Mouse (Mus musculus): ENCODE results near the gene Slx1b. TPM values are rescaled to one million over a fixed set of nuclear protein-coding genes. Genes with fewer than 3 reads are reported as not detected.
"Not testable (repeated sequence)": the region's sequence is repeated elsewhere in the genome, so short reads cannot be mapped to it uniquely, and the experiment has no call there.

Slx1b gene
- total and polyA plus RNA-seq, 2 experiments from 2014 or later, result 10.1 to 17.9 TPM

DNA sequence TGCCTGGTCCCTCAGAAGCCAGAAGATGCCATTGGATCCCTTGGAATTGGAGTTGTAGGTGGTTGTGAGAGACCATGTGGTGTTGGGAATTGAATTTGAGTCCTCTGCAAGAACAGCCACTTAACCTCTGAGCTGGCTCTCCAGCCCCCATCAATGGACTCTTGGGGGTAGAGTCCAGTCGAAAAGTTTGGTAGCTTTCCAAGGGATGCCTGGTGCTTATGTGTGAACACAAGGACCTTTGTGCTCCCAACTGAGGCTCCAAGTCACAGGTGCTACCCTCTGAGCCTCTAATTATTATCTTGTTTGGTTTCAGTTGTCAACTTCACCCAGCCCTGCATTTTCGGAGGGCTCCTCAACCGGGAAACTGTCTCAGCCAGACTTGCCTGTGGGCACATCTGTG is 4.8 kb downstream of the Slx1b start:
- H3K9ac ChIP-seq, result no peak overlapping the region
- 85% methylated on average over 3 of the region's 3 CpGs for WGBS
- H3K9me3 ChIP-seq (ENCODE audit: low read length), result no peaks in the 10 kb centered on the region
- H3K4me3 ChIP-seq (ENCODE audit: low read depth, low read length), result no peak overlapping the region
- no peak overlapping the region for H3K27ac ChIP-seq (ENCODE audit: low read depth, low read length)
- H3K4me1 ChIP-seq (ENCODE audit: insufficient read depth), result peaks cover 8% of the 10 kb centered on the region; the same call in 1 of the 2 replicates
- no peak for ATAC-seq
- H3K4me2 ChIP-seq (ENCODE audit: low read depth), result no peak overlapping the region
- H3K36me3 ChIP-seq (ENCODE audit: insufficient read depth), result peaks cover 17% of the 10 kb centered on the region
- no peak for DNase-seq
- no peaks in the 10 kb centered on the region for H3K27me3 ChIP-seq (ENCODE audit: insufficient read depth, low read length)
- no peak for TF ChIP-seq CTCF (IDR thresholded peaks at IDR 0.05; ENCODE audit: low read depth)

DNA sequence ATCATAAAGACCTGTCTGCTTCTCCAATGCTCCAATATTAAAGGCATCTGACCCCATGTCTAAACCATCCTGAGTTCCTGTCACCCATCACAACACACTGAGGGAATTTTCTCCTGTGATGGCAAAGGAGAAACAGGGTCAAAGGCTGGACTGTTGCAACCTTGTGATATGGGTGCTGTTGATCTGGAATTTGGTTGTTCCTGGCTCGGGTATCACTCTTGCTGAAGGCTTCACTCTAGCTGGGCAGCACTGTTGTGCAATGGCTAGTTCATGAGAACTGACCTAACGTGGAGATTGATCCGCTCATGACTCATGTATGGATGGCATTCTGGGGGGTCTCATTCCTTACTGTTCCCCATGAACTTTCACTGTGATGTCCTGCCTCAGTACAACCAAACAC is 6.6 kb downstream of the Slx1b start:
- ATAC-seq (no peak), DNase-seq (no peak)
- peaks cover 3% of the 10 kb centered on the region; the same call in 1 of the 2 replicates for H3K4me1 ChIP-seq (ENCODE audit: insufficient read depth)
- no peak overlapping the region for H3K9ac ChIP-seq
- H3K36me3 ChIP-seq (ENCODE audit: insufficient read depth), result peaks cover 17% of the 10 kb centered on the region
- H3K27me3 ChIP-seq (ENCODE audit: insufficient read depth, low read length), result no peaks in the 10 kb centered on the region
- H3K27ac ChIP-seq (ENCODE audit: low read depth, low read length), result no peak overlapping the region
- H3K4me3 ChIP-seq (ENCODE audit: low read depth, low read length), result no peak overlapping the region
- no peak overlapping the region for H3K4me2 ChIP-seq (ENCODE audit: low read depth)
- no peaks in the 10 kb centered on the region for H3K9me3 ChIP-seq (ENCODE audit: low read length)
- no peak for TF ChIP-seq CTCF (IDR thresholded peaks at IDR 0.05; ENCODE audit: low read depth)
- WGBS, result 81% methylated on average over 3 of the region's 3 CpGs

DNA sequence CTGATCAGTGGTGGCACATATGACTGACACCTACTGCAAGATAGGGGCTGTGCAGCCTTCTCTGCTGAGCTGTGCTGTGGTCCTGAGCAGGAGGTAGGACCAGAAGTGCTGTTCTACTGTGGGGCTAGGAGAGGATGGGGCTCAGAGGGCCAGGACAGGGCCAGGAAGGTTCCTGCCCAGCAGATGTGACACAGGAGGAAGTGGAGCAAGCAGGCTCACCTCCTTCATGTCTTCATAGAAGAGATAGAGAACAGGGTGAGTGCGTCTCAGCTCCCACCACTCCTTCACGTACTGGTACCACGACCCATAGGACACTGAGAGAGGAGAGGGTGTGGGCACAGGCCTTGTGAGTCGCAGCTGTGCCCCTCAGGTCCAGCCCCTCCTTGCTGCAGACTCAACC is 7.4 kb downstream of the Slx1b start:
- H3K27me3 ChIP-seq (ENCODE audit: insufficient read depth, low read length), result not testable (repeated sequence)

DNA sequence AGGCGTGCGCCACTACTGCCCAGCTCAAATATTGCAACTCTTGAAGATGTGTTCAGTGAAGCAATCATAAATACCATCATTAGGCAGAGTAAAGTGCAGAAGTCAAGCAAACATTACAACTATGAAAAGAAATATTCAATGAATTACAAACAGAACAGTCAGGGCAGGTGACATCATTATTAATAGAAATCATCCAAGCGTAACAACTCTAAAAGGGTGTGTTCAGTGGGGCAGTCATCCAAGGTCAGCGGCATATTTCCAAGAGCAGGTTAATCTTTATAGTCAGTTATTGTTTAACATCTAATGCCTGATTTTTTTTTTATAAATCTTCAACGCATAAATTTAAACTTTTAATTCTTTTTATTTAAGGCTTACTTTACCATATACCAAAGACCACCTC is 14.4 kb downstream of the Slx1b start:
- H3K27ac ChIP-seq (ENCODE audit: low read depth, low read length), result no peak overlapping the region
- no peaks in the 10 kb centered on the region for H3K4me1 ChIP-seq (ENCODE audit: insufficient read depth)
- H3K9ac ChIP-seq, result no peak overlapping the region
- no peaks in the 10 kb centered on the region for H3K9me3 ChIP-seq (ENCODE audit: low read length)
- DNase-seq (no peak), ATAC-seq (no peak)
- 92% methylated on average over 5 of the region's 5 CpGs for WGBS
- peaks cover 6% of the 10 kb centered on the region; the same call in 1 of the 2 replicates for H3K36me3 ChIP-seq (ENCODE audit: insufficient read depth)
- H3K27me3 ChIP-seq (ENCODE audit: insufficient read depth, low read length), result no peaks in the 10 kb centered on the region
- no peak overlapping the region for H3K4me3 ChIP-seq (ENCODE audit: low read depth, low read length)
- no peak for TF ChIP-seq CTCF (IDR thresholded peaks at IDR 0.05; ENCODE audit: low read depth)
- no peak overlapping the region for H3K4me2 ChIP-seq (ENCODE audit: low read depth)

More for the DNA sequence above, 7.4 kb downstream of the Slx1b start:
- not testable (repeated sequence) for H3K9me3 ChIP-seq (ENCODE audit: low read length); DNase-seq; H3K4me3 ChIP-seq (ENCODE audit: low read depth, low read length); H3K4me2 ChIP-seq (ENCODE audit: low read depth); H3K27ac ChIP-seq (ENCODE audit: low read depth, low read length); ATAC-seq; H3K4me1 ChIP-seq (ENCODE audit: insufficient read depth); H3K9ac ChIP-seq
- peaks cover 17% of the 10 kb centered on the region for H3K36me3 ChIP-seq (ENCODE audit: insufficient read depth)
- 82% methylated on average over 4 of the region's 4 CpGs for WGBS

DNA sequence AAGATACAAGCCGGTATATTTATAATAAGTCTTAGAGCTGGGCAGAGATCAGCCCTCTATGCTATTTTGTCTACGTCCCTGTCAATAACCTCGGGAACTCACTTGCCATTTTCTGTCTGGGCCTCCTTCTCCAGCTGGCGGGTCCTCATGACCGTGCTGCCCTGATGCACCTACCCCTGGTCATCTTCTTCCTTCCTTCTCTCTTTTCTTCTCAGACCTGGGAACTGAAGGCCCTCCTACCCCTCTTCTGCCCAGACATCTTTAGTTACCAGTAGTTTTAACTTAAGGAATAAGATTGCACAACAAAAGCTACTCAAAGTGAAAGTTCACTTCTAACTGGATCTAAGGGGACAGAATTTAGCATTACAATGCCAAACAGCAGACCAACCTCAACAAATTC is 15.9 kb downstream of the Slx1b start:
- WGBS, result 90% methylated on average over 5 of the region's 5 CpGs
- Histone ChIP-seq H3K4me3 (ENCODE audit: low read depth, low read length) (no peak overlapping the region), H3K4me2 (ENCODE audit: low read depth) (no peak overlapping the region), H3K9ac (no peak overlapping the region), H3K27ac (ENCODE audit: low read depth, low read length) (no peak overlapping the region), H3K27me3 (ENCODE audit: insufficient read depth, low read length) (no peaks in the 10 kb centered on the region), H3K4me1 (ENCODE audit: insufficient read depth) (no peaks in the 10 kb centered on the region), H3K36me3 (ENCODE audit: insufficient read depth) (peaks cover 6% of the 10 kb centered on the region; the same call in 1 of the 2 replicates), H3K9me3 (ENCODE audit: low read length) (no peaks in the 10 kb centered on the region)
- TF ChIP-seq CTCF (IDR thresholded peaks at IDR 0.05; ENCODE audit: low read depth), result no peak
- ATAC-seq (no peak), DNase-seq (no peak)

DNA sequence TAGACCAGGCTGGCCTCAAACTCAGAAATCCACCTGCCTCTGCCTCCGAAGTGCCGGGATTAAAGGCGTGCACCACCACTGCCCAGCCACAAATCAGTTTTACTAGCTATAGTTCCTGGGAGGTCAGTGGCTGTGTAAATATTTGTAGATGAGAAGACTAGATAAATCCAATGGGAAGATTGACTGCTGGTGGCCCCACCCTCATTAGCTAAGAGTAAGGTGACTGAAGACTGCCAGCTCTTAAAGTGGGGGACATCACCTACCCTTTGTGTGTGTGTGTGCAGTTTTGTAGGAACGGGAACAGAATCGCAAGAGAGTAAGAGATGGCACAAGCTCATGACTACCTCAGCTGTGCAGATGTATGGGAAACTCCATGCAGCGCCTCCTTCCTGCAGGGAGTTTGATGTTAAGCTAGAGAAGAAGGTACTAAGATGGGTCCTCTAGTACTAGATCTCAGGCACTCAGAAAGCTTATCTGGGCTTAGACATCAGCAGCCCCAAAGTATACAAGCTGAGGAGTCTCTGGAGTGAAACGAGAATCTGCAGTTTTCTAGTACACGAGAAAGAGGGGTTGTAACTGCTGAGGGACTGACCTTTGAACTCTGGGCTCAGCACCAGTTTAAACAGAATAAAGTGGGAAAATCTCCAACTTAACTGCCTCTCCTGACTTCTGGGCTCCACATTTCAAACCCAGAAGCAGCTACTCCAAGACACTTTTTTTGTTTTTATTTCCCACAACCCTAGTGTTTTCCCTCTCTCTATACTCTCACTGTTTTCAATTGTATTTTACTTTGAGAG is 16.8 kb downstream of the Slx1b start:
- Histone ChIP-seq H3K4me3 (ENCODE audit: low read depth, low read length) (no peak overlapping the region), H3K4me2 (ENCODE audit: low read depth) (no peak overlapping the region), H3K9me3 (ENCODE audit: low read length) (no peaks in the 10 kb centered on the region), H3K27ac (ENCODE audit: low read depth, low read length) (no peak overlapping the region), H3K36me3 (ENCODE audit: insufficient read depth) (peaks cover 6% of the 10 kb centered on the region; the same call in 1 of the 2 replicates), H3K4me1 (ENCODE audit: insufficient read depth) (no peaks in the 10 kb centered on the region), H3K9ac (no peak overlapping the region), H3K27me3 (ENCODE audit: insufficient read depth, low read length) (no peaks in the 10 kb centered on the region)
- no peak for TF ChIP-seq CTCF (IDR thresholded peaks at IDR 0.05; ENCODE audit: low read depth)
- 88% methylated on average over 8 of the region's 8 CpGs for WGBS
- no peak for DNase-seq
- no peak for ATAC-seq

DNA sequence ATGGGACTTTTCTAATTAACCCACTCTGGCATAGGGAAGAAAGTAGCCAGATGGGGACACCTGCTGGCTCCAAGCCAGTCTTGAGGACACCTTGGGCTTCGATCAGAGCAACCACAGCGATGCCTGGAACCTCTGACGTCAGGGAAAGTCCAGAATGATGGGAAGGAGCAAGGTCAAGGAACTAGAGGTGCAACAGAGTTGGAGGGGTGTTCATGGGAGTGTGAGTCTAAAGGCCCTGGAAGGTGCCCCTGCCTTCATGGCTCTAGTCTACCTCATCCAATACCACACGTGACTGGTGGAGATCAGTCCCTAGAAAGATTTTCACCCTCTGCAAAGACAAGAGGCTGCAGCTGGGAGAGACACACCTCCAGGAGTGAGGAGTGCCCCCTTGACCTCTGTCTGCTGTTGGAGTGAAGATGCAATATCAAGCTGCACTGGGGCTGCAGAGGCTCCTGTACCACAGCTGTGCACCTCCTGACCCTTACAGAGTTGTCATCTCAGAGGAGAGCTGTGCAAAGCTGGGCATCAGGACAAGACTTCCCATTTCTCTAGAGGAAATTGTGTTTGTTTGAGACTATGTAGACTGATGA is 18.9 kb downstream of the Slx1b start:
- no peak overlapping the region for H3K27ac ChIP-seq (ENCODE audit: low read depth, low read length)
- H3K4me2 ChIP-seq (ENCODE audit: low read depth), result no peak overlapping the region
- 76% methylated on average over 4 of the region's 4 CpGs for WGBS
- no peaks in the 10 kb centered on the region for H3K27me3 ChIP-seq (ENCODE audit: insufficient read depth, low read length)
- peaks cover 17% of the 10 kb centered on the region for H3K36me3 ChIP-seq (ENCODE audit: insufficient read depth)
- ATAC-seq (no peak), DNase-seq (no peak)
- TF ChIP-seq CTCF (IDR thresholded peaks at IDR 0.05; ENCODE audit: low read depth), result no peak
- H3K9ac ChIP-seq, result no peak overlapping the region
- no peaks in the 10 kb centered on the region for H3K9me3 ChIP-seq (ENCODE audit: low read length)
- no peak overlapping the region for H3K4me3 ChIP-seq (ENCODE audit: low read depth, low read length)
- H3K4me1 ChIP-seq (ENCODE audit: insufficient read depth), result no peaks in the 10 kb centered on the region
